Mouse (Mus musculus): ENCODE results near the gene Rps6ka3. TPM values are rescaled to one million over a fixed set of nuclear protein-coding genes. Genes with fewer than 3 reads are reported as not detected.

Rps6ka3 gene
- polyA plus RNA-seq (2015; fragmentation: Nextera tagmentation; extraction: Ambion mirVana) = 6.6 and 8.4 TPM in 2 replicates

DNA sequence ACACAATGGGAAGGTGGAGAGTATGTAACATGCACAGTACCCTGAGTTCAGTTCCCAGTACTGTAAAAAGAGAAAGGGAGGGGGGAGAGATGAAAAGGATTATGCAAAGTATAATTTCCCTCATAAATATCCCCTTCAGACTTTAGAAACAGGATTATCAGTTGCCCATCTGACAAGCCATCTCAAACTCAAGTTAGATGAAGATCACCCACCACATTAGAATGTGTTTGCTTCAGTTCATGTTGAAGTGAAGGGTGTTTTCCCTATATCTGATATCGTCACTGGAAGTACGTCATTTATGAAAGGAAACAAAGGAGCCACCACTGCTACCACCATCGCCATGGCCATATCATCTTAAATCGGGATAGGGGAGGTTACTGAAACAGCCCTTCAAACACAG lies at the start of gene Rps6ka3:
TSS of gene Rps6ka3 (plus strand) at position 301 of the 400 bp plus-strand sequence.
- no peak within 1 kb of the TSS for H3K27ac ChIP-seq (ENCODE audit: low read length)
- 88% methylated on average over 4 of the region's 4 CpGs for WGBS
- peaks cover 6% of the 10 kb centered on the region; the same call in 1 of the 2 replicates for H3K27me3 ChIP-seq (ENCODE audit: insufficient read depth, low read length)
- no peak within 1 kb of the TSS for H3K4me3 ChIP-seq (ENCODE audit: low read length)
- H3K36me3 ChIP-seq (ENCODE audit: insufficient read depth, low read length) = no peaks in the 10 kb centered on the region
- no peak for ATAC-seq (ENCODE audit: low FRiP score, low TSS enrichment)
- H3K9ac ChIP-seq (replicated peaks; ENCODE audit: low read length) = no peak within 1 kb of the TSS
- H3K9me3 ChIP-seq (ENCODE audit: low read length) = no peaks in the 10 kb centered on the region
- H3K4me1 ChIP-seq (ENCODE audit: insufficient read depth, low read length) = no peaks in the 10 kb centered on the region
- H3K4me2 ChIP-seq (replicated peaks; ENCODE audit: low read depth, low read length) = no peak within 1 kb of the TSS

GRCm38 (mm10) chrX:159169200-159169599 lies 40.9 kb upstream of the Rps6ka3 start:
- ATAC-seq (ENCODE audit: low FRiP score, low TSS enrichment) = peak; percentile 80; the same call in 1 of the 2 replicates
- Histone ChIP-seq H3K27ac (ENCODE audit: low read length) (no peak overlapping the region), H3K9me3 (ENCODE audit: low read length) (no peaks in the 10 kb centered on the region), H3K4me2 (replicated peaks; ENCODE audit: low read depth, low read length) (no peak overlapping the region), H3K9ac (replicated peaks; ENCODE audit: low read length) (no peak overlapping the region), H3K4me1 (ENCODE audit: insufficient read depth, low read length) (0 out of 2 replicates have a peak, but pooled peaks cover 4% of the 10 kb centered on the region), H3K4me3 (ENCODE audit: low read length) (no peak overlapping the region), H3K36me3 (ENCODE audit: insufficient read depth, low read length) (no peaks in the 10 kb centered on the region), H3K27me3 (ENCODE audit: insufficient read depth, low read length) (peaks cover 2% of the 10 kb centered on the region; the same call in 1 of the 2 replicates)
- WGBS = 56% methylated on average over 2 of the region's 2 CpGs

DNA sequence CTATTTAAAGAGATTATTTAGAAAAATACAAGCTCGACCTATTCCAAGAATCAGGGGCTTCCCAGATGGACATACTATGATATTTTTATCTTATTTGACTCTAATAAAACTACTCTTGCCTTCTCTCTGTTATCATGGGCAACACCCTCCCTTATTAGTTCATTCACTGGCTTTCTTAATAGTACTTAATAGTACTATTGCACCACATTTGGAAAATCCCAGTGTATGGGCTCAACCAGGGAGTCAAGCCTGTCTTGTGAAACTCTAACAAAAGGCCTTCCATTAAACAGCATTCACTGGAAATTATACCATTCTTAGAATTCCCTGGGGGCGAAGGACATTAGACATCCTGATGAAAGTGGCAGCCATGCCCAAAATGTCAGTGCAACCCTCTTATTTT lies 38.5 kb upstream of the Rps6ka3 start:
- Histone ChIP-seq H3K27me3 (ENCODE audit: insufficient read depth, low read length) (peaks cover 2% of the 10 kb centered on the region; the same call in 1 of the 2 replicates), H3K9me3 (ENCODE audit: low read length) (no peaks in the 10 kb centered on the region), H3K4me1 (ENCODE audit: insufficient read depth, low read length) (0 out of 2 replicates have a peak, but pooled peaks cover 4% of the 10 kb centered on the region), H3K36me3 (ENCODE audit: insufficient read depth, low read length) (no peaks in the 10 kb centered on the region), H3K9ac (replicated peaks; ENCODE audit: low read length) (no peak overlapping the region), H3K4me2 (replicated peaks; ENCODE audit: low read depth, low read length) (no peak overlapping the region), H3K27ac (ENCODE audit: low read length) (no peak overlapping the region), H3K4me3 (ENCODE audit: low read length) (no peak overlapping the region)
- WGBS = 72% methylated on average over 2 of the region's 2 CpGs
- no peak for ATAC-seq (ENCODE audit: low FRiP score, low TSS enrichment)

DNA sequence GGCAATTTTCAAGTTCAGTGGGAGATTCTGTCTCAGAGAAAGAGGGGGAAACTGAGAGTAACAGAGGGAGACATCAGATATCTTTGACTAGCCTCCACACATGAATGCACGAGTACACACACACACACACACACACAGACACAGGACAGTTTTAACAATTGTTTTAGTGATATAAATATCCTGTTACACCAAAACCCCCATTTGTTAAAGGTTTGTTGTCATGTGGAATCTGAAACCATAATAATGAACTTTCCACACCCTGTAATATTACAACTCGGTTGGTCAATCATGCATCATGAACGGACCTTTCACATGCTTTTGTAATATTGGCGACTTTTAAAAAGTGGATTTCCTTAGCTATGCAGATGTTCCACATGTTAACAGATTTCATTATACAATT lies 18.5 kb upstream of the Rps6ka3 start:
- Histone ChIP-seq H3K27me3 (ENCODE audit: insufficient read depth, low read length) (peaks cover 18% of the 10 kb centered on the region; the same call in 1 of the 2 replicates), H3K4me3 (ENCODE audit: low read length) (no peak overlapping the region), H3K4me2 (replicated peaks; ENCODE audit: low read depth, low read length) (no peak overlapping the region), H3K9ac (replicated peaks; ENCODE audit: low read length) (no peak overlapping the region), H3K4me1 (ENCODE audit: insufficient read depth, low read length) (no peaks in the 10 kb centered on the region), H3K27ac (ENCODE audit: low read length) (no peak overlapping the region), H3K36me3 (ENCODE audit: insufficient read depth, low read length) (no peaks in the 10 kb centered on the region), H3K9me3 (ENCODE audit: low read length) (no peaks in the 10 kb centered on the region)
- no peak for ATAC-seq (ENCODE audit: low FRiP score, low TSS enrichment)
- WGBS = 55% methylated on average over 4 of the region's 4 CpGs

DNA sequence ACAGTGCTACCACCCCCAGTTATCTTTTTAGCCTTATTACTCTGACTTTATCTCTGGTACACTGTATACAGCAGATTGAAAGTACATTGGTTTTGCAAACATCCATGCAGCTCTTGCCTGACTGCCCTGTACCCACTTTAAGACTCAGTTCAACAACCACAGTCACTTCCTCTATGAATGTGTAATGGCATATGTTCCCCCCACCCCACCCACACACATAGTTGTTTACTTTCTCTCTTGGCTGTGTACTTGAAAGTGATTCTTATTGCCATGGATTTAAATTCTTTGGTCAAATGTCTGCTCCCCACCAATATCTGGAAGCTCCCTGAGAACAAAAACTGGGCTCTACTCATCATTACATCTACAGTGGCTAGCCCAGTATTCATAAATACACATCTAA lies 10.6 kb upstream of the Rps6ka3 start:
- H3K27ac ChIP-seq (ENCODE audit: low read length) = no peak overlapping the region
- no peak overlapping the region for H3K4me2 ChIP-seq (replicated peaks; ENCODE audit: low read depth, low read length)
- no peak overlapping the region for H3K9ac ChIP-seq (replicated peaks; ENCODE audit: low read length)
- H3K9me3 ChIP-seq (ENCODE audit: low read length) = no peaks in the 10 kb centered on the region
- no peaks in the 10 kb centered on the region for H3K36me3 ChIP-seq (ENCODE audit: insufficient read depth, low read length)
- H3K4me3 ChIP-seq (ENCODE audit: low read length) = no peak overlapping the region
- no peak for ATAC-seq (ENCODE audit: low FRiP score, low TSS enrichment)
- no peaks in the 10 kb centered on the region for H3K4me1 ChIP-seq (ENCODE audit: insufficient read depth, low read length)
- peaks cover 14% of the 10 kb centered on the region; the same call in 1 of the 2 replicates for H3K27me3 ChIP-seq (ENCODE audit: insufficient read depth, low read length)

- Histone ChIP-seq H3K27me3 (ENCODE audit: insufficient read depth, low read length) (peaks cover 10% of the 10 kb centered on the region; the same call in 1 of the 2 replicates), H3K36me3 (ENCODE audit: insufficient read depth, low read length) (no peaks in the 10 kb centered on the region), H3K4me1 (ENCODE audit: insufficient read depth, low read length) (no peaks in the 10 kb centered on the region), H3K4me2 (replicated peaks; ENCODE audit: low read depth, low read length) (no peak overlapping the region), H3K4me3 (ENCODE audit: low read length) (no peak overlapping the region), H3K9ac (replicated peaks; ENCODE audit: low read length) (no peak overlapping the region), H3K27ac (ENCODE audit: low read length) (no peak overlapping the region), H3K9me3 (ENCODE audit: low read length) (no peaks in the 10 kb centered on the region)
- WGBS = 68% methylated on average over 5 of the region's 5 CpGs
- ATAC-seq (ENCODE audit: low FRiP score, low TSS enrichment) = no peak
Measured at GRCm38 (mm10) chrX:159200101-159200500, 10.0 kb upstream of the Rps6ka3 start.

- H3K4me1 ChIP-seq (ENCODE audit: insufficient read depth, low read length) = no peaks in the 10 kb centered on the region
- no peak overlapping the region for H3K27ac ChIP-seq (ENCODE audit: low read length)
- H3K4me2 ChIP-seq (replicated peaks; ENCODE audit: low read depth, low read length) = no peak overlapping the region
- no peak overlapping the region for H3K9ac ChIP-seq (replicated peaks; ENCODE audit: low read length)
- no peak overlapping the region for H3K4me3 ChIP-seq (ENCODE audit: low read length)
- 73% methylated on average over 5 of the region's 5 CpGs for WGBS
- no peaks in the 10 kb centered on the region for H3K36me3 ChIP-seq (ENCODE audit: insufficient read depth, low read length)
- ATAC-seq (ENCODE audit: low FRiP score, low TSS enrichment) = no peak
- no peaks in the 10 kb centered on the region for H3K9me3 ChIP-seq (ENCODE audit: low read length)
- peaks cover 6% of the 10 kb centered on the region; the same call in 1 of the 2 replicates for H3K27me3 ChIP-seq (ENCODE audit: insufficient read depth, low read length)
Measured at GRCm38 (mm10) chrX:159210892-159211583, 931 bp downstream of the Rps6ka3 start.

DNA sequence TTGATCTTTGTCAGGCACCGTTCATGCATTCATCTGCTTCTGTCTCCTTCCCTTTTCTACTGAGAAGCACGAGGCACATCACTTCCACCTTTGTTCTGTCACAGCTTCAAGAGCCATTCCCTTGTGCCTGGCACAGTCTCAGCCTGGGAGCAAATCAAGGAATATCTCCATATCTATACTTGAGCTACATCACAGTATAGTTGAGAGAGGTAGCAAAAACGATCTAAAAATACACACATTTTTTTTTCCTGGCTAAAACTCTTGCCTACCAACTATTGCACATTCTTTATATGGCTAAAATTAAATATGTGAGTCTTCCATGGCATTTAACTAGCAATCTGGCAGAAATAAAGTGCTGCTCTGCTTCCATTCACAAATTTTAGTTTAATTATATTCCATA lies 5.1 kb downstream of the Rps6ka3 start:
- no peak for ATAC-seq (ENCODE audit: low FRiP score, low TSS enrichment)
- Histone ChIP-seq H3K4me1 (ENCODE audit: insufficient read depth, low read length) (no peaks in the 10 kb centered on the region), H3K27ac (ENCODE audit: low read length) (no peak overlapping the region), H3K4me2 (replicated peaks; ENCODE audit: low read depth, low read length) (no peak overlapping the region), H3K36me3 (ENCODE audit: insufficient read depth, low read length) (no peaks in the 10 kb centered on the region), H3K9ac (replicated peaks; ENCODE audit: low read length) (no peak overlapping the region), H3K9me3 (ENCODE audit: low read length) (no peaks in the 10 kb centered on the region), H3K4me3 (ENCODE audit: low read length) (no peak overlapping the region), H3K27me3 (ENCODE audit: insufficient read depth, low read length) (peaks cover 7% of the 10 kb centered on the region; the same call in 1 of the 2 replicates)
- 41% methylated on average over 3 of the region's 3 CpGs for WGBS

- Histone ChIP-seq H3K4me2 (replicated peaks; ENCODE audit: low read depth, low read length) (no peak overlapping the region), H3K4me3 (ENCODE audit: low read length) (no peak overlapping the region), H3K36me3 (ENCODE audit: insufficient read depth, low read length) (no peaks in the 10 kb centered on the region), H3K9ac (replicated peaks; ENCODE audit: low read length) (no peak overlapping the region), H3K4me1 (ENCODE audit: insufficient read depth, low read length) (no peaks in the 10 kb centered on the region), H3K27ac (ENCODE audit: low read length) (no peak overlapping the region), H3K27me3 (ENCODE audit: insufficient read depth, low read length) (0 out of 2 replicates have a peak, but pooled peaks cover 2% of the 10 kb centered on the region), H3K9me3 (ENCODE audit: low read length) (no peaks in the 10 kb centered on the region)
- ATAC-seq (ENCODE audit: low FRiP score, low TSS enrichment) = no peak
- 66% methylated on average over 3 of the region's 3 CpGs for WGBS
Measured at GRCm38 (mm10) chrX:159222474-159222873, 12.4 kb downstream of the Rps6ka3 start.

DNA sequence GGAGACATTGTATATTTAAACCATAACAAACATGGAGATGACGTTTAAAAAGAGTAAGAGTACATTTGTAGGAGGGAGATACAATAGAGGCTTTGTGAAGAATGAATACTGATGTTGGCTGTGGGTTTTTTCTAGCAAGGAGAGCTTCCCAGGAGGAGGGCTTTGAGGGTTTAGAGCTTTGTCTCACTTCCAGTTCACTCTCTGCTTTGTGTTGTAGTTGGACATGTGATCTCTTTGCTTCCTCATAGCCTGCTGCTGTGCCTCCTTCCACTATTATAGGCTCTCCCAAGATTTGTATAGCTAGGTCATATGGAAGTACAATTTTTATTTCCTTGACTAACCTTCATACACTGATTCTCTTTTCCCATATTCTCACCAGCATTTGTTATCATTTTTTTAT lies 27.2 kb downstream of the Rps6ka3 start:
- WGBS = 52% methylated on average over 1 of the region's 1 CpGs
- Histone ChIP-seq H3K9me3 (ENCODE audit: low read length) (no peaks in the 10 kb centered on the region), H3K36me3 (ENCODE audit: insufficient read depth, low read length) (no peaks in the 10 kb centered on the region), H3K4me1 (ENCODE audit: insufficient read depth, low read length) (no peaks in the 10 kb centered on the region), H3K9ac (replicated peaks; ENCODE audit: low read length) (no peak overlapping the region), H3K27me3 (ENCODE audit: insufficient read depth, low read length) (no peaks in the 10 kb centered on the region), H3K4me3 (ENCODE audit: low read length) (no peak overlapping the region), H3K27ac (ENCODE audit: low read length) (no peak overlapping the region), H3K4me2 (replicated peaks; ENCODE audit: low read depth, low read length) (no peak overlapping the region)
- no peak for ATAC-seq (ENCODE audit: low FRiP score, low TSS enrichment)
